Mouse (Mus musculus) MEL (cell line): Measurements from ENCODE around the gene Bmpr1a. TPM values are rescaled to one million over a fixed set of nuclear protein-coding genes. Genes with fewer than 3 reads are reported as not detected.

Experiments used
- DNase-seq: peaks from one replicate; pipeline ENCODE4 v3.0.0; 2011; ENCODE audit warnings: low read depth, low spot score
- H3K27ac ChIP-seq: 2 replicates; pipeline ENCODE4 v1.5.1; 2012; ENCODE audit warnings: low read depth, mild to moderate bottlenecking, control low read depth, low read length, moderate library complexity; ENCODE audit not compliant: control insufficient read depth
- H3K27me3 ChIP-seq, 2 experiments: fragments of 150-350 bp in 1 of 2; sonication (generic) in 1 of 2; 2 replicates each; pipeline ENCODE4 v1.6.1; 2012; ENCODE audit warnings: low read length in 2 of 2, mild to moderate bottlenecking in 2 of 2, improper control_type of control experiment in 1 of 2, moderate library complexity in 1 of 2; ENCODE audit not compliant: insufficient read depth in 2 of 2, control insufficient read depth in 1 of 2
- H3K36me3 ChIP-seq, 2 experiments: 2 replicates each; pipeline ENCODE4 v1.6.1; 2012 to 2014; ENCODE audit warnings: low read length in 2 of 2, improper control_type of control experiment in 1 of 2, inconsistent platforms in 1 of 2, mild to moderate bottlenecking in 1 of 2; ENCODE audit not compliant: insufficient read depth in 2 of 2, control insufficient read depth in 1 of 2
- H3K4me1 ChIP-seq, 2 experiments: fragments of 150-350 bp in 1 of 2; sonication (generic) in 1 of 2; 2 replicates each; pipeline ENCODE4 v1.6.1; 2012; ENCODE audit warnings: low read length in 2 of 2, improper control_type of control experiment in 1 of 2, mild to moderate bottlenecking in 1 of 2; ENCODE audit not compliant: insufficient read depth in 2 of 2, control insufficient read depth in 1 of 2
- H3K4me3 ChIP-seq, 2 experiments: fragments of 150-350 bp in 1 of 2; sonication (generic) in 1 of 2; 2 replicates each; pipeline ENCODE4 v1.5.1; 2012; ENCODE audit warnings: low read depth in 2 of 2, low read length in 2 of 2, mild to moderate bottlenecking in 2 of 2, moderate library complexity in 2 of 2, control low read depth in 1 of 2, improper control_type of control experiment in 1 of 2; ENCODE audit not compliant: control insufficient read depth in 1 of 2, insufficient read depth in 1 of 2
- H3K79me2 ChIP-seq: 2 replicates; pipeline ENCODE4 v1.6.1; 2012; ENCODE audit warnings: mild to moderate bottlenecking, low read length, moderate library complexity; ENCODE audit not compliant: control insufficient read depth, poor library complexity, insufficient read depth
- H3K9ac ChIP-seq: 2 replicates; pipeline ENCODE4 v1.6.1; 2012; ENCODE audit warnings: low read depth, mild to moderate bottlenecking, control low read depth, low read length, moderate library complexity; ENCODE audit not compliant: control insufficient read depth, poor library complexity, severe bottlenecking
- H3K9me3 ChIP-seq: fragments of 150-350 bp; sonication (generic); replicated peaks from 2 replicates; pipeline ENCODE4 v1.6.1; 2012; ENCODE audit warnings: mild to moderate bottlenecking, low read length, improper control_type of control experiment, moderate library complexity; ENCODE audit not compliant: insufficient read depth
- BHLHE40 ChIP-seq: IDR thresholded peaks from 2 replicates; pipeline ENCODE4 v1.6.1; 2012; ENCODE audit warnings: low read depth, mild to moderate bottlenecking, inconsistent platforms, low read length, improper control_type of control experiment, borderline replicate concordance
- CHD2 ChIP-seq: IDR thresholded peaks from 2 replicates; pipeline ENCODE4 v1.6.1; 2011; ENCODE audit warnings: low read length, improper control_type of control experiment
- CTCF ChIP-seq, 3 experiments: IDR thresholded peaks in 2 of 3; conservative IDR thresholded peaks in 1 of 3; 2 replicates each; pipeline ENCODE4 v1.5.1; 2011 to 2012; ENCODE audit warnings: low read length in 3 of 3, low read depth in 2 of 3, mild to moderate bottlenecking in 2 of 3, improper control_type of control experiment in 1 of 3, inconsistent platforms in 1 of 3, mixed read lengths in 1 of 3, moderate library complexity in 1 of 3; ENCODE audit not compliant: control insufficient read depth in 1 of 3, insufficient read depth in 1 of 3, poor library complexity in 1 of 3, severe bottlenecking in 1 of 3
- ETS1 ChIP-seq: IDR thresholded peaks from 2 replicates; pipeline ENCODE4 v1.6.1; 2012; ENCODE audit warnings: low read depth, mild to moderate bottlenecking, inconsistent platforms, low read length, improper control_type of control experiment, moderate library complexity
- GATA1 ChIP-seq: IDR thresholded peaks from 2 replicates; pipeline ENCODE4 v1.6.1; 2011; ENCODE audit warnings: low read depth, low read length, improper control_type of control experiment
- MAFK ChIP-seq: IDR thresholded peaks from 2 replicates; pipeline ENCODE4 v1.6.1; 2011; ENCODE audit warnings: low read depth, mild to moderate bottlenecking, low read length, improper control_type of control experiment, borderline replicate concordance
- MAX ChIP-seq: IDR thresholded peaks from 2 replicates; pipeline ENCODE4 v1.6.1; 2011; ENCODE audit warnings: low read length, improper control_type of control experiment
- MXI1 ChIP-seq: IDR thresholded peaks from 2 replicates; pipeline ENCODE4 v1.6.1; 2011; ENCODE audit warnings: mild to moderate bottlenecking, low read depth, low read length, improper control_type of control experiment
- MYC ChIP-seq: IDR thresholded peaks from 2 replicates; pipeline ENCODE4 v1.6.1; 2011; ENCODE audit warnings: low read depth, mild to moderate bottlenecking, low read length, improper control_type of control experiment, moderate library complexity
- NRF1 ChIP-seq: IDR thresholded peaks from 2 replicates; pipeline ENCODE4 v1.6.1; 2014; ENCODE audit warnings: low read depth, mild to moderate bottlenecking, inconsistent platforms, low read length, improper control_type of control experiment, moderate library complexity; ENCODE audit not compliant: poor library complexity, insufficient read depth, severe bottlenecking
- POLR2A ChIP-seq, 2 experiments: IDR thresholded peaks; 2 replicates each; pipeline ENCODE4 v1.6.1; 2011 to 2012; ENCODE audit warnings: low read length in 2 of 2, mild to moderate bottlenecking in 2 of 2, control low read depth in 1 of 2, improper control_type of control experiment in 1 of 2, low read depth in 1 of 2, moderate library complexity in 1 of 2; ENCODE audit not compliant: control insufficient read depth in 1 of 2, insufficient read depth in 1 of 2, poor library complexity in 1 of 2
- POLR2AphosphoS2 ChIP-seq: IDR thresholded peaks from 2 replicates; pipeline ENCODE4 v1.6.1; 2011; ENCODE audit warnings: low read length, improper control_type of control experiment
- RAD21 ChIP-seq: IDR thresholded peaks from 2 replicates; pipeline ENCODE4 v1.6.1; 2011; ENCODE audit warnings: mild to moderate bottlenecking, low read depth, low read length, improper control_type of control experiment
- RCOR1 ChIP-seq: IDR thresholded peaks from 2 replicates; pipeline ENCODE4 v1.6.1; 2012; ENCODE audit warnings: low read depth, mild to moderate bottlenecking, inconsistent platforms, low read length, improper control_type of control experiment
- SIN3A ChIP-seq: IDR thresholded peaks from 2 replicates; pipeline ENCODE4 v1.6.1; 2012; ENCODE audit warnings: low read length, improper control_type of control experiment, inconsistent platforms
- SMC3 ChIP-seq: IDR thresholded peaks from 2 replicates; pipeline ENCODE4 v1.6.1; 2011; ENCODE audit warnings: low read depth, low read length, improper control_type of control experiment
- TAL1 ChIP-seq: IDR thresholded peaks from 2 replicates; pipeline ENCODE4 v1.6.1; 2012; ENCODE audit warnings: mild to moderate bottlenecking, inconsistent platforms, low read length, moderate library complexity, mixed read lengths
- TBP ChIP-seq: IDR thresholded peaks from 2 replicates; pipeline ENCODE4 v1.8.0; 2011; ENCODE audit warnings: low read depth, low read length, improper control_type of control experiment
- UBTF ChIP-seq: IDR thresholded peaks from 2 replicates; pipeline ENCODE4 v1.6.1; 2012; ENCODE audit warnings: low read depth, mild to moderate bottlenecking, inconsistent platforms, low read length, improper control_type of control experiment, moderate library complexity, borderline replicate concordance; ENCODE audit not compliant: insufficient read depth
- USF2 ChIP-seq, 2 experiments: IDR thresholded peaks; 2 replicates each; pipeline ENCODE4 v1.6.1; 2011 to 2012; ENCODE audit warnings: improper control_type of control experiment in 2 of 2, low read length in 2 of 2, borderline replicate concordance in 1 of 2, inconsistent platforms in 1 of 2, low read depth in 1 of 2, mild to moderate bottlenecking in 1 of 2; ENCODE audit not compliant: insufficient read depth in 1 of 2
- ZC3H11A ChIP-seq: IDR thresholded peaks from 2 replicates; pipeline ENCODE4 v1.6.1; 2012; ENCODE audit warnings: low read depth, mild to moderate bottlenecking, inconsistent platforms, low read length, improper control_type of control experiment
- ZKSCAN1 ChIP-seq: IDR thresholded peaks from 2 replicates; pipeline ENCODE4 v1.6.1; 2012; ENCODE audit warnings: low read depth, mild to moderate bottlenecking, inconsistent platforms, low read length, improper control_type of control experiment, moderate library complexity
- ZNF384 ChIP-seq: IDR thresholded peaks from 2 replicates; pipeline ENCODE4 v1.6.1; 2012; ENCODE audit warnings: low read depth, mild to moderate bottlenecking, inconsistent platforms, low read length, improper control_type of control experiment
- polyA plus RNA-seq, 2 experiments: library from polyadenylated mRNA; stranded (reverse) in 1 of 2; unstranded in 1 of 2; fragments of >175 nt in 1 of 2; fragments of >200 nt in 1 of 2; gene quantifications; 2 replicates each; pipeline versions ENCODE4 v1.2.1 to v1.2.4; 2012; ENCODE audit warnings: low replicate concordance in 2 of 2, low read depth in 1 of 2; ENCODE audit not compliant: insufficient read length in 2 of 2, insufficient read depth in 1 of 2, missing spikeins in 1 of 2
- total RNA-seq: library from RNA; depleted of rRNA; stranded (reverse); fragments of 300-350 nt; gene quantifications from 2 replicates; pipeline ENCODE4 v1.2.3, GENCODE M21; 2012

Gene Bmpr1a
- total and polyA plus RNA-seq, 3 experiments = 3.1 TPM; not detected in 1

DNA sequence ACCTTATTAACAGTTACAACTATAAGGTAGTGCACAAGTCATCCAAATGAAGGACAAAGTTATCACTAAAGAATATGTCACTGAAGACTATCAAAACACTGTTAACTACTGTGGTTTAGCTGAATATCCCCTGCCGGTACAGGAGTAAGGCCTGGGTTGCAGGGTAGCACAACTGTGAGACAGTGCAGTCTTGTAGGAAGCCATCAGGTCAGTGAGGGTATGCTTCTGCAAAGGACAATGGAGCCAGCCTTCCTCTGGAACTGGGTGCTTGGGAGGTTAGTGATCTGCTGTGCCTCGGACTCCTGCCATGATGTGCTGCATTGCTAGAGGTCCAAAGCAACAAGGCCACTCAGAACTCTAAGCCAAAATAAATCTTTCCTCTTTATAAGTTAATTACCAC, 43.8 kb downstream of the Bmpr1a start:
- Histone ChIP-seq H3K27me3 (0 out of 4 replicates have a peak, but pooled peaks cover 0 to 2% of the 10 kb centered on the region in 2 experiments), H3K27ac (no peak overlapping the region)
- DNase-seq = no peak

DNA sequence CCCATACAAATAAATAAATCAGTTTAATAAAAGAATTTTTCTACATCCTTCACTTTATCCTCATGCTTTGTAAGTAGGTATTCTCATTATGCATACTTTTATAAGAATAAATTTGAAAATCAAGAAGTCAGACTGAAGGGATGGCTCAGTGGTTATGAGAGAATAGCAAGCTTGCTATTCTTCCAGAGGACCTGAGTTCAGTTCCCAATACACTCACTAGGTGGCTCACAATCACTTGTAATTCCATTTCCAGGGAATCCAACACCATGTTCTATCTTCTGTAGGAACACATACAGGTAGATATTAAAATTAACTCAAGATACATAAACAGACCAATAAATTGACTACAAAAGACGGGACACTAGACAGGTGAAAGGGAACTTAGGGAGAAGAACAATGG, 44.3 kb downstream of the Bmpr1a start:
- Histone ChIP-seq H3K9ac (no peak overlapping the region), H3K36me3 (no peaks in the 10 kb centered on the region), H3K9me3 (no peaks in the 10 kb centered on the region), H3K27me3 (peaks cover 1 to 3% of the 10 kb centered on the region in 2 experiments; a peak in 2 of 4 replicates), H3K27ac (no peak overlapping the region), H3K4me1 (no peaks in the 10 kb centered on the region), H3K79me2 (no peaks in the 10 kb centered on the region), H3K4me3 (no peak overlapping the region)
- TF ChIP-seq POLR2AphosphoS2 (no peak), BHLHE40 (no peak), MYC (no peak), MAFK (no peak), SMC3 (peak; percentile 66), CTCF (IDR thresholded peaks at IDR 0.05 in 2 of 3, conservative IDR thresholded peaks at IDR 0.05 in 1 of 3; ENCODE audit: control insufficient read depth in 1 of 3, insufficient read depth in 1 of 3, low read depth in 2 of 3, low read length in 3 of 3, poor library complexity in 1 of 3, severe bottlenecking in 1 of 3) (peak in 2 of 3 experiments; percentile 24 to 67; a peak in 3 of 6 replicates), RCOR1 (no peak), RAD21 (peak; percentile 57), TAL1 (no peak), ZC3H11A (peak; percentile 19; the same call in 1 of the 2 replicates), NRF1 (no peak), TBP (no peak)
- peak; percentile 28 for DNase-seq

More for the DNA sequence above, 43.8 kb downstream of the Bmpr1a start:
- Histone ChIP-seq H3K79me2 (no peaks in the 10 kb centered on the region), H3K4me3 (no peak overlapping the region), H3K9me3 (no peaks in the 10 kb centered on the region), H3K4me1 (no peaks in the 10 kb centered on the region), H3K36me3 (no peaks in the 10 kb centered on the region), H3K9ac (no peak overlapping the region)
- TF ChIP-seq TBP (no peak), RCOR1 (no peak), USF2 (IDR thresholded peaks at IDR 0.05; ENCODE audit: borderline replicate concordance in 1 of 2, insufficient read depth in 1 of 2, low read depth in 1 of 2, low read length in 2 of 2) (no peak), GATA1 (no peak), NRF1 (no peak), ZC3H11A (no peak), ZKSCAN1 (no peak), MAX (no peak), MAFK (no peak), ETS1 (no peak), SIN3A (no peak), ZNF384 (no peak), MXI1 (no peak), BHLHE40 (no peak), SMC3 (no peak), CHD2 (no peak), POLR2A (IDR thresholded peaks at IDR 0.05; ENCODE audit: control insufficient read depth in 1 of 2, insufficient read depth in 1 of 2, low read depth in 1 of 2, low read length in 2 of 2, poor library complexity in 1 of 2) (no peak), UBTF (no peak), CTCF (IDR thresholded peaks at IDR 0.05 in 2 of 3, conservative IDR thresholded peaks at IDR 0.05 in 1 of 3; ENCODE audit: control insufficient read depth in 1 of 3, insufficient read depth in 1 of 3, low read depth in 2 of 3, low read length in 3 of 3, poor library complexity in 1 of 3, severe bottlenecking in 1 of 3) (no peak)
